Mouse (Mus musculus) lung, postnatal 36 days (tissue): ENCODE results near the gene Atp5k.

ENCODE experiments used
- DNase-seq: peaks from one replicate; pipeline ENCODE4 v3.0.0; 2022; ENCODE audit warnings: mixed read lengths

Gene Atp5k

GRCm38 (mm10) chr5:108423427-108423826 lies 10.8 kb downstream of the Atp5k start:
- DNase-seq, result no peak

DNA sequence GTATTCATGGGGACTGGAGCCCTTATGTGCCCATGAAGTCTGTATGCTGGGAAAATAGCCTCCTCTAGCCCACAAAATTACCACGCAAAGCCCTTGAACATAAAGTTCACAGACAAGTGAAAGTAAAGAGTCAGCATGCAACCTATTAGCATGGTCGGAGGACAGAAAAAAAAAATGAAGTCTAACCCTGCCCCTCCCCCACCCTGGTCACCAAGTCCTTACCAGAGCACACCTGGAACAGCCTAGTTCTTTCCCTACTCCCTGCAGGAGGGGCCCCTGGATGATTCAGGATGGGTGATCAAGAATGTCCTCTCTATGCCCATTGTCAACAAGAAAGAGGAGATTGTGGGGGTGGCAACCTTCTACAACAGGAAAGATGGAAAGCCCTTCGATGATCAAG lies 11.5 kb downstream of the Atp5k start:
- no peak for DNase-seq

GRCm38 (mm10) chr5:108414711-108415110 lies 19.5 kb downstream of the Atp5k start:
- DNase-seq, result no peak

- no peak for DNase-seq
These were observed 27.3 kb downstream of the Atp5k start for GRCm38 (mm10) chr5:108406977-108407376.

GRCm38 (mm10) chr5:108405460-108405859 lies 28.8 kb downstream of the Atp5k start:
- no peak for DNase-seq

GRCm38 (mm10) chr5:108403453-108403852 lies 30.8 kb downstream of the Atp5k start:
- no peak for DNase-seq

DNA sequence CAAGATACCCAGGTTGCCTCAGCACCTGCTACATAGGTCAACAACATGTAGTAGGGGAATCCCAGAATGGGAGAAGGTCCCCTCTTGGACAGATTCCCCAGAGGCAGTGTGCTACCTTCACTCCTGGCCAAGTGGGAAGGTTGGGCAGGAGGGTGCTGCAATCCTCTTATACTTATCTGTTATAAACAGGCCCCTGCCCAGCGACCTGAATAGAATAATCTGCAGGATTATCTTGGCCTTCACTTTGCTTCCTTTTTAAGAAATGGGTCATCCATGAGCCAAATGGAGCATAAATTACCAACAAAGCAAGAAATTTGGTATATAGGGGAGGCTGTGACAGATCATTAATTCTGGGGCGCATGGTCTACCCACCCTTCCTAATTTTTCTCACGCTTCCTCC lies 44.5 kb downstream of the Atp5k start:
- no peak for DNase-seq

DNA sequence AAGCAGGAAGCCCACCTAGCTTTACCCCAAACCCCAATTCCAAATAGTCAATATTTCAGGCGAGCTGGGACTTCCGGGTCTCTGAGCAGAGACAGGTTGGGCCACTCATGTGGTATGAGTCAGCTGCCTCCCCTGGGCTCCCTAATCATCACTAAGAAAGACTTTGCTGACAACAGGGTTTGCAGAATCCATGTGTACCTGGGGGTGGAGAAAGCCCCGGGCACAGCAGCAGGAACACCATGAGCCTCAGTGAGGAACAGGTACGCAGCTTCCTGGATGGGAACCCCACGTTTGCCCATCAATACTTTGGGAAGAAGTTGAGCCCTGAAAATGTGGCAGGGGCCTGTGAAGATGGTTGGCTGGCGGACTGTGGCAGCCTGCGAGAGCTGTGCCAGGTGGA lies 46.0 kb downstream of the Atp5k start, which contains the start of gene Pde6b:
TSS of gene Pde6b (plus strand) at position 191 of the 400 bp plus-strand sequence.
- no peak for DNase-seq

GRCm38 (mm10) chr5:108386449-108386848 lies 47.8 kb downstream of the Atp5k start:
- no peak for DNase-seq

DNA sequence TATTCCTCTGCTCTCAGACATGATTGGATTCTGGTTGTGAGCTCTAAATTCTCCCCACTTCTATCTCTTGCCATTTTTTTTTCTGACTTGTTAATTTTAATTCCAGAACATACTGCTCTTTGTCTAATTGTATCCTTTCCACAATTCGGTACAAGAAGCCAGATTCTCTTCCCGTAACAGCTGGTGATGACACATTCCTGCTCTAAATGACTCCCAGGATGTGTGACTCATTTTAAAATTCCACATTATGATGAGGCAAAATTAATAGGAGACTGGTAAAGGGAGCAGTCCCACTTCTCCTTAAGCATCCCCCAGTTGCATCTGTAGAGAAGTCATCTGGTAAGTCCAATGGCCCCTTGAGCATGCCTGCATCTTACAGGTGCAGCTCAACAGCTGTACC lies 48.6 kb downstream of the Atp5k start:
- no peak for DNase-seq
